Mouse (Mus musculus) liver, embryonic 11.5 days (tissue): ENCODE measurements around the gene Sh2b3. TPM values are rescaled to one million over a fixed set of nuclear protein-coding genes. Genes with fewer than 3 reads are reported as not detected.

Experiments used
- ATAC-seq: fragments of 200-750 bp; cut with Nextera tagmentation; replicated peaks from 2 replicates; pipeline ENCODE4 v1.8.0; 2017; ENCODE audit warnings: moderate number of reproducible peaks, mild to moderate bottlenecking, moderate TSS enrichment, moderate library complexity; ENCODE audit not compliant: low FRiP score
- DNase-seq: peaks from one replicate; pipeline ENCODE4 v3.0.0-alpha.2; 2017; ENCODE audit warnings: low spot score
- H3K27ac ChIP-seq: fragments of 300-500 bp; sonication (generic); 2 replicates; pipeline ENCODE4 v1.5.1; 2014; ENCODE audit warnings: mild to moderate bottlenecking, low read depth, low read length, control low read depth
- H3K27me3 ChIP-seq: fragments of 300-500 bp; sonication (generic); replicated peaks from 2 replicates; pipeline ENCODE4 v1.6.1; 2014; ENCODE audit warnings: low read length, mixed read lengths; ENCODE audit not compliant: control insufficient read depth, insufficient read depth
- H3K36me3 ChIP-seq: fragments of 300-500 bp; sonication (generic); 2 replicates; pipeline ENCODE4 v1.6.1; 2014; ENCODE audit warnings: mild to moderate bottlenecking, low read length, moderate library complexity, mixed read lengths; ENCODE audit not compliant: control insufficient read depth, insufficient read depth
- H3K4me1 ChIP-seq: fragments of 300-500 bp; sonication (generic); replicated peaks from 2 replicates; pipeline ENCODE4 v1.6.1; 2014; ENCODE audit warnings: low read length, mixed read lengths; ENCODE audit not compliant: control insufficient read depth, insufficient read depth
- H3K4me2 ChIP-seq: fragments of 300-500 bp; sonication (generic); 2 replicates; pipeline ENCODE4 v1.6.1; 2014; ENCODE audit warnings: mild to moderate bottlenecking, control low read depth, moderate library complexity
- H3K4me3 ChIP-seq: fragments of 300-500 bp; sonication (generic); 2 replicates; pipeline ENCODE4 v1.5.1; 2014; ENCODE audit warnings: low read depth, low read length, control low read depth
- H3K9ac ChIP-seq: fragments of 300-500 bp; sonication (generic); 2 replicates; pipeline ENCODE4 v1.6.1; 2014; ENCODE audit warnings: low read depth, low read length, control low read depth
- H3K9me3 ChIP-seq: fragments of 300-500 bp; sonication (generic); 2 replicates; pipeline ENCODE4 v1.6.1; 2016; ENCODE audit warnings: low read length, inconsistent platforms, mixed read lengths; ENCODE audit not compliant: control insufficient read depth
- WGBS: fragments of 180-500 bp; shearing (Covaris S2); extraction: QIAGEN DNeasy Blood & Tissue Kit; methylation state at CpG from one replicate; pipeline ENCODE4 v1.1.7; 2014; 5-methylcytosine and 5-hydroxymethylcytosine counted together
- microRNA-seq: library from miRNA; unstranded; fragments of <30 nt; microRNA quantifications from one replicate; pipeline ENCODE4, GENCODE M21; 2017; ENCODE audit warnings: borderline number of aligned reads
- polyA plus RNA-seq: library from polyadenylated mRNA; unstranded; fragments of >200 nt; fragmentation: Nextera tagmentation; extraction: Ambion mirVana; gene quantifications from 2 replicates; pipeline ENCODE4 v1.2.1, GENCODE M21; 2014

Gene Sh2b3
- polyA plus RNA-seq, 1 experiment from 2014 or later, result 15.7 TPM

GRCm38 (mm10) chr5:121778485-121779119 is 58.8 kb downstream of the Sh2b3 start:
- H3K4me1 ChIP-seq, result no peaks in the 10 kb centered on the region
- H3K4me2 ChIP-seq, result no peak overlapping the region
- no peak overlapping the region for H3K9ac ChIP-seq
- peaks cover 28% of the 10 kb centered on the region; the same call in 1 of the 2 replicates for H3K36me3 ChIP-seq
- WGBS, result 92% methylated on average over 7 of the region's 7 CpGs
- H3K9me3 ChIP-seq, result no peaks in the 10 kb centered on the region
- no peak for ATAC-seq
- no peak overlapping the region for H3K4me3 ChIP-seq
- no peak overlapping the region; the same call in 1 of the 2 replicates for H3K27ac ChIP-seq
- no peaks in the 10 kb centered on the region for H3K27me3 ChIP-seq
- no peak for DNase-seq

- H3K36me3 ChIP-seq, result peaks cover 20% of the 10 kb centered on the region; the same call in 1 of the 2 replicates
These were observed 65.8 kb downstream of the Sh2b3 start for GRCm38 (mm10) chr5:121771611-121772010.

GRCm38 (mm10) chr5:121769827-121770226 is 67.6 kb downstream of the Sh2b3 start:
- no peaks in the 10 kb centered on the region for H3K9me3 ChIP-seq
- H3K27ac ChIP-seq, result no peak overlapping the region
- peaks cover 5% of the 10 kb centered on the region; the same call in 1 of the 2 replicates for H3K4me1 ChIP-seq
- no peak overlapping the region for H3K4me3 ChIP-seq
- DNase-seq, result no peak
- ATAC-seq, result no peak
- H3K27me3 ChIP-seq, result no peaks in the 10 kb centered on the region
- H3K36me3 ChIP-seq, result peaks cover 13% of the 10 kb centered on the region; the same call in 1 of the 2 replicates
- H3K4me2 ChIP-seq, result no peak overlapping the region
- no peak overlapping the region for H3K9ac ChIP-seq
- 95% methylated on average over 7 of the region's 7 CpGs for WGBS

More at GRCm38 (mm10) chr5:121771611-121772010, 65.8 kb downstream of the Sh2b3 start:
- ATAC-seq, result peak; percentile 70
- H3K9ac ChIP-seq, result no peak overlapping the region
- DNase-seq, result no peak
- H3K27ac ChIP-seq, result no peak overlapping the region
- H3K4me1 ChIP-seq, result peaks cover 5% of the 10 kb centered on the region; the same call in 1 of the 2 replicates
- 67% methylated on average over 3 of the region's 3 CpGs for WGBS
- no peaks in the 10 kb centered on the region for H3K27me3 ChIP-seq
- H3K9me3 ChIP-seq, result no peaks in the 10 kb centered on the region
- no peak overlapping the region for H3K4me3 ChIP-seq
- H3K4me2 ChIP-seq, result no peak overlapping the region

- no peaks in the 10 kb centered on the region for H3K27me3 ChIP-seq
- ATAC-seq (no peak), DNase-seq (no peak)
- H3K4me1 ChIP-seq, result peaks cover 9% of the 10 kb centered on the region; the same call in 1 of the 2 replicates
- H3K9me3 ChIP-seq, result no peaks in the 10 kb centered on the region
- WGBS, result 85% methylated on average over 2 of the region's 2 CpGs
- H3K4me2 ChIP-seq, result no peak overlapping the region
- H3K27ac ChIP-seq, result no peak overlapping the region
- H3K4me3 ChIP-seq, result no peak overlapping the region
- H3K36me3 ChIP-seq, result peaks cover 3% of the 10 kb centered on the region; the same call in 1 of the 2 replicates
- H3K9ac ChIP-seq, result no peak overlapping the region
These were observed 69.9 kb downstream of the Sh2b3 start for GRCm38 (mm10) chr5:121767564-121767963.

- H3K27me3 ChIP-seq, result no peaks in the 10 kb centered on the region
- ATAC-seq (no peak), DNase-seq (no peak)
- WGBS, result 89% methylated on average over 4 of the region's 4 CpGs
- H3K9ac ChIP-seq, result no peak overlapping the region
- H3K27ac ChIP-seq, result no peak overlapping the region
- no peak overlapping the region for H3K4me3 ChIP-seq
- H3K9me3 ChIP-seq, result no peaks in the 10 kb centered on the region
- H3K4me1 ChIP-seq, result peaks cover 4% of the 10 kb centered on the region; the same call in 1 of the 2 replicates
- H3K36me3 ChIP-seq, result peaks cover 3% of the 10 kb centered on the region; the same call in 1 of the 2 replicates
- H3K4me2 ChIP-seq, result no peak overlapping the region
These were observed 71.2 kb downstream of the Sh2b3 start for GRCm38 (mm10) chr5:121766038-121766773.

Small RNAs within 50 kb of the gene (microRNA-seq; reads per million reads assigned to microRNA genes)
- gene Mir7031, result 2.8 reads per million

Other genes with a start within 250 kb of the Sh2b3 start
- gene Aldh2, start 243.8 kb downstream of the Sh2b3 start, polyA plus RNA-seq, result 88.7 and 97.3 TPM in 2 replicates
- gene Acad12, start 218.7 kb downstream of the Sh2b3 start, polyA plus RNA-seq, result 3.0 and 5.0 TPM in 2 replicates
- 2.7 and 3.6 TPM in 2 replicates for gene Acad10, start 177.1 kb downstream of the Sh2b3 start, polyA plus RNA-seq
- 42.8 and 46.0 TPM in 2 replicates for gene Brap, start 177.1 kb downstream of the Sh2b3 start, polyA plus RNA-seq
- gene Atxn2, start 126.3 kb downstream of the Sh2b3 start, polyA plus RNA-seq, result 49.8 and 63.9 TPM in 2 replicates
- gene Pheta1, start 11.3 kb upstream of the Sh2b3 start, polyA plus RNA-seq, result 12.1 and 13.7 TPM in 2 replicates
- 4.9 and 5.2 TPM in 2 replicates for gene Cux2, start 212.5 kb upstream of the Sh2b3 start, polyA plus RNA-seq